Mouse (Mus musculus) midbrain, embryonic 10.5 days (tissue): ENCODE data around the gene Stx3. TPM values are rescaled to one million over a fixed set of nuclear protein-coding genes. Genes with fewer than 3 reads are reported as not detected.

Source experiments
- DNase-seq: peaks from one replicate; pipeline ENCODE4 v3.0.0-alpha.2; 2017; ENCODE audit warnings: low spot score
- H3K27ac ChIP-seq: fragments of 300-500 bp; sonication (generic); replicated peaks from 2 replicates; pipeline ENCODE4 v1.5.1; 2016; ENCODE audit warnings: mild to moderate bottlenecking
- H3K27me3 ChIP-seq: fragments of 300-500 bp; sonication (generic); 2 replicates; pipeline ENCODE4 v1.6.1; 2016; ENCODE audit warnings: low read depth, mild to moderate bottlenecking; ENCODE audit not compliant: poor library complexity, severe bottlenecking
- H3K36me3 ChIP-seq: fragments of 300-500 bp; sonication (generic); 2 replicates; pipeline ENCODE4 v1.6.1; 2016; ENCODE audit warnings: mild to moderate bottlenecking, moderate library complexity
- H3K4me1 ChIP-seq: fragments of 300-500 bp; sonication (generic); 2 replicates; pipeline ENCODE4 v1.6.1; 2016
- H3K4me3 ChIP-seq: fragments of 300-500 bp; sonication (generic); 2 replicates; pipeline ENCODE4 v1.5.1; 2016; ENCODE audit warnings: mild to moderate bottlenecking, moderate library complexity
- H3K9me3 ChIP-seq: fragments of 300-500 bp; sonication (generic); replicated peaks from 2 replicates; pipeline ENCODE4 v1.6.1; 2016; ENCODE audit warnings: mild to moderate bottlenecking
- WGBS: fragments of 180-500 bp; shearing (Covaris S2); methylation state at CpG from one replicate; pipeline ENCODE4 v1.1.7; 2016; 5-methylcytosine and 5-hydroxymethylcytosine counted together
- polyA plus RNA-seq: library from polyadenylated mRNA; unstranded; fragments of >200 nt; fragmentation: Nextera tagmentation; extraction: Ambion mirVana; gene quantifications from 2 replicates; pipeline ENCODE4 v1.2.1, GENCODE M21; 2016

Stx3 gene
- polyA plus RNA-seq, 1 experiment from 2014 or later = 13.7 TPM

DNA sequence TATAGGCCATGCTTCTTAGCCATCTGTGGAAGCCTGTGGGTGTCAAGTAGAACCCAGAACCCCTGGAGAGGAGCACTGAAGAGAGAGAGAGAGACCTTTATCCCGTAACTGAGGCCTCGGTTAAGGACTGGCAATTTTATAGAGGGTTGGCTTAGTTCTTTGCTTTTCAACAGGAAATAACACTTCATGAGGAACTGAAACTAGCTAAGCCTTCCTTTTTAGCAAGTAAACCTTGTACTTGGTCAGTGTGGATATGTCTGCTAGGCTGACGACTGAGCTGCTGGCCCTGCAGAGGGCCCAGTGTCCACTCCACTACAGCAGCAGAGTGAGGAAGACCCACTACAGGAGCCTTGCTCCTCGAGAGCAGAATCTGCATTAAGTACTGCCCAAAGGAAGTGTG is 52.8 kb downstream of the Stx3 start:
- H3K27ac ChIP-seq = no peak overlapping the region
- no peaks in the 10 kb centered on the region for H3K27me3 ChIP-seq
- no peak for DNase-seq
- H3K4me3 ChIP-seq = no peak overlapping the region
- 75% methylated on average over 4 of the region's 4 CpGs for WGBS
- H3K9me3 ChIP-seq = no peaks in the 10 kb centered on the region
- H3K36me3 ChIP-seq = no peaks in the 10 kb centered on the region
- H3K4me1 ChIP-seq = peaks cover 12% of the 10 kb centered on the region

DNA sequence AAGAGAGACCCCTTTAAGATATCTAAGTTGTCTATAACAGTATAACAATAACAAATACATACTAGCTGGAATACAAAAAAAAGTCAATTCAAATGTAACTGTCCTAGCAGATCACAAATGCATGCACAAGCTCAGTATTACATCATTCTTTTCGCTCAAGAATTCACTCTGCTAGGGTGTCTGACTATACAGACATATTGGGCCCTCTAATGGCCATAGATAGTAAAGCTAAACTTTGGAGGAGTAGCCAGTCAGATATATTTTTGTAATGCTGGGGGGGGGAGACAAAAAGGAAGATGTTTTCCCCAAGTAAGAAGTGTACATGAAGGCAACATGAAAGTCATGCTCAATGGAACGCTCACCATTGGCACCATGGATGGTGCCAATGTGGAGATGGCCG is 54.1 kb downstream of the Stx3 start:
- no peaks in the 10 kb centered on the region for H3K27me3 ChIP-seq
- no peaks in the 10 kb centered on the region for H3K9me3 ChIP-seq
- H3K4me1 ChIP-seq = 0 out of 2 replicates have a peak, but pooled peaks cover 3% of the 10 kb centered on the region
- H3K4me3 ChIP-seq = no peak overlapping the region
- H3K27ac ChIP-seq = no peak overlapping the region
- 84% methylated on average over 3 of the region's 3 CpGs for WGBS
- no peaks in the 10 kb centered on the region for H3K36me3 ChIP-seq
- DNase-seq = no peak

DNA sequence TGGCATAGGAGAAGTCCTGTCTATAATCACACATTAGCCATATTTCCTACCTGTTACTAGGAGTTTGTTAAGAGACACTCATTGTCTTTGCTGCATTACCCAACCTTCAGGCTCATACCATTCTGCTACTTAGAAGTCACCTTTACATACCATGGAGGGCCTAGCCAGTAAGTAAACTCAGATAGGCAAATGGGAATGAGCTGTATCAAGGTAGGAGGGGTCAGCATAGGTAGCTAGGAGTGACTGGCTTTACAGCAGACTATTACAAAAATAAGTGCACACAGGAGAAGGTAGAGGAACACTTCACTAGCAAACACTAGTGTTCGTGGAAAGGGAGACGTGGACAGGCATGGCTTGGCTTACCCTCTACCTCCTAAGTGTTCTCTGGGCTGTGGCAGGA is 71.9 kb downstream of the Stx3 start, which contains the start of gene Gif:
Gif (plus strand) TSS at position 257 of the 400 bp plus-strand sequence.
- 84% methylated on average over 2 of the region's 2 CpGs for WGBS

DNA sequence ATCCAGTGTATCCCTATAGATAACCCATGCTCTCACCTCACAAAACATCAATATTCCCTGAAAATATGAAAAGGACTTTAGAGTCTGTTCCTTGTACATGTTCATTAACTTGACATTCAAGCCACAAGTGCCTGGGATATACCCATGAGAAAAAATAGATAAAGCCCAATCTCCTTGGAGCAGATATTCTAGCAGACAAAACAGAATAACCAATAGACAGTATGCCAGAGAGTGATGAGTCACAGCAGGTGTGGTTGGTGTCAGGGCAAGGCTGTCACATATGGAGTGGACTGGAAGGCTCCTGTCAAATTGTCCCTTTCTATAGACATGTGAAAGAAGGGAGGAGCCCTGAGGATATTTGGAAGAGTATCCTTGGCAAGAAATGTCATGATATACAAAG is 73.5 kb downstream of the Stx3 start:
- H3K27me3 ChIP-seq = no peaks in the 10 kb centered on the region
- no peaks in the 10 kb centered on the region for H3K4me1 ChIP-seq
- no peak for DNase-seq
- H3K27ac ChIP-seq = no peak overlapping the region
- H3K9me3 ChIP-seq = no peaks in the 10 kb centered on the region
- no peaks in the 10 kb centered on the region for H3K36me3 ChIP-seq
- no peak overlapping the region for H3K4me3 ChIP-seq

More for the DNA sequence above, 71.9 kb downstream of the Stx3 start, which contains the start of gene Gif:
- Histone ChIP-seq H3K9me3 (no peaks in the 10 kb centered on the region), H3K4me1 (no peaks in the 10 kb centered on the region), H3K36me3 (no peaks in the 10 kb centered on the region), H3K4me3 (no peak within 1 kb of the TSS), H3K27ac (no peak within 1 kb of the TSS), H3K27me3 (no peaks in the 10 kb centered on the region)
- DNase-seq = no peak

- H3K4me1 ChIP-seq = no peaks in the 10 kb centered on the region
- H3K27ac ChIP-seq = no peak overlapping the region
- H3K9me3 ChIP-seq = no peaks in the 10 kb centered on the region
- H3K4me3 ChIP-seq = no peak overlapping the region
- H3K27me3 ChIP-seq = no peaks in the 10 kb centered on the region
- 60% methylated on average over 1 of the region's 1 CpGs for WGBS
- DNase-seq = no peak
- no peaks in the 10 kb centered on the region for H3K36me3 ChIP-seq
Observed at GRCm38 (mm10) chr19:11736455-11736854, 82.7 kb downstream of the Stx3 start.

GRCm38 (mm10) chr19:11730278-11730677 is 88.9 kb downstream of the Stx3 start:
- WGBS = 76% methylated on average over 1 of the region's 1 CpGs
- H3K27me3 ChIP-seq = no peaks in the 10 kb centered on the region
- DNase-seq = no peak
- H3K4me1 ChIP-seq = no peaks in the 10 kb centered on the region
- no peaks in the 10 kb centered on the region for H3K36me3 ChIP-seq
- H3K27ac ChIP-seq = no peak overlapping the region
- no peak overlapping the region for H3K4me3 ChIP-seq
- no peaks in the 10 kb centered on the region for H3K9me3 ChIP-seq

GRCm38 (mm10) chr19:11727304-11727703 is 91.9 kb downstream of the Stx3 start:
- Histone ChIP-seq H3K27ac (no peak overlapping the region), H3K36me3 (no peaks in the 10 kb centered on the region), H3K9me3 (no peaks in the 10 kb centered on the region), H3K4me3 (no peak overlapping the region), H3K27me3 (no peaks in the 10 kb centered on the region), H3K4me1 (no peaks in the 10 kb centered on the region)
- DNase-seq = no peak
- 91% methylated on average over 5 of the region's 5 CpGs for WGBS

- no peak for DNase-seq
- no peak overlapping the region for H3K4me3 ChIP-seq
- 85% methylated on average over 2 of the region's 2 CpGs for whole genome bisulfite sequencing
- no peaks in the 10 kb centered on the region for H3K36me3 ChIP-seq
- H3K4me1 ChIP-seq = no peaks in the 10 kb centered on the region
- no peaks in the 10 kb centered on the region for H3K27me3 ChIP-seq
- no peak overlapping the region for H3K27ac ChIP-seq
- H3K9me3 ChIP-seq = no peaks in the 10 kb centered on the region
Observed at GRCm38 (mm10) chr19:11725915-11726314, 93.3 kb downstream of the Stx3 start.

Other genes with a start within 250 kb of the Stx3 start
- 1.4 and 2.5 TPM in 2 replicates for gene Ms4a6d, start 214.6 kb downstream of the Stx3 start, polyA plus RNA-seq
- not detected in 2 replicates for gene Ms4a2, start 195.7 kb downstream of the Stx3 start, polyA plus RNA-seq
- not detected in 2 replicates for gene Ms4a3, start 178.6 kb downstream of the Stx3 start, polyA plus RNA-seq
- gene Oosp2, start 158.8 kb downstream of the Stx3 start, polyA plus RNA-seq = not detected in 2 replicates
- not detected in 2 replicates for gene Oosp1, start 128.3 kb downstream of the Stx3 start, polyA plus RNA-seq
- not detected in 2 replicates for gene Oosp3, start 122.3 kb downstream of the Stx3 start, polyA plus RNA-seq
- not detected in 2 replicates for gene Gif, start 71.8 kb downstream of the Stx3 start, polyA plus RNA-seq
- gene Mrpl16, start 49.0 kb downstream of the Stx3 start, polyA plus RNA-seq = 56.0 and 57.6 TPM in 2 replicates
- gene Olfr1417, start 19.8 kb upstream of the Stx3 start, polyA plus RNA-seq = not detected in 2 replicates
- not detected in 2 replicates for gene Olfr1418, start 41.7 kb upstream of the Stx3 start, polyA plus RNA-seq
- not detected in 2 replicates for gene Olfr1419, start 55.7 kb upstream of the Stx3 start, polyA plus RNA-seq
- gene Olfr1420, start 67.2 kb upstream of the Stx3 start, polyA plus RNA-seq = not detected in 2 replicates
- 23.5 and 24.3 TPM in 2 replicates for gene Patl1, start 93.0 kb upstream of the Stx3 start, polyA plus RNA-seq
- gene Osbp, start 146.5 kb upstream of the Stx3 start, polyA plus RNA-seq = 2.7 and 2.9 TPM in 2 replicates
- 0.02 TPM in 1 of 2 replicates, not detected in the other for gene Olfr1423, start 221.9 kb upstream of the Stx3 start, polyA plus RNA-seq
- gene Olfr1424, start 243.3 kb upstream of the Stx3 start, polyA plus RNA-seq = not detected in 2 replicates